Comparison of ENCODE assay signal across 27 mouse cellular contexts in genomic region chr3:124755693-124756435, GRCm38 (mm10).
"Had no signal": no experiment of that assay in that cellular context is flagged by ENCODE, and none has a peak within 500 bp of the region (broad histone marks: within the 10 kb centered on the region; RNA-seq: fewer than 3 reads in every experiment).

No protein-coding gene starts in this region.

- H3K27me3 ChIP-seq: heart, embryonic 12.5 days; hindbrain, embryonic 12.5 days; intestine, embryonic 15.5 days; limb, embryonic 12.5 days; liver, embryonic 13.5 days; liver, embryonic 15.5 days had no signal

- DNase-seq: gastrocnemius, postnatal 25 days; heart, adult 18-20 months; heart, postnatal 10 days; heart, postnatal 4 days; kidney, adult 18-20 months; kidney, adult 8-10 months; kidney, postnatal 10 days; kidney, postnatal 25 days; kidney, postnatal 4 days; liver; liver, embryonic 13.5 days; liver, postnatal 0 days had no signal

- H3K27ac ChIP-seq: heart, embryonic 10.5 days; hindbrain, embryonic 10.5 days; hindbrain, embryonic 12.5 days; hindbrain, embryonic 14.5 days; intestine, embryonic 15.5 days; layer of hippocampus, adult 2 months; left cerebral cortex, adult 2 months; limb, embryonic 10.5 days; limb, embryonic 12.5 days; liver, embryonic 13.5 days; liver, embryonic 15.5 days had no signal

- H3K4me1 ChIP-seq: heart, embryonic 10.5 days; heart, embryonic 12.5 days; hindbrain, embryonic 10.5 days; hindbrain, embryonic 12.5 days; intestine, embryonic 15.5 days; limb, embryonic 10.5 days; limb, embryonic 12.5 days; liver, embryonic 13.5 days; liver, embryonic 15.5 days had no signal

- H3K4me2 ChIP-seq: heart, embryonic 12.5 days; hindbrain, embryonic 12.5 days; hindbrain, embryonic 14.5 days; intestine, embryonic 15.5 days; limb, embryonic 12.5 days; liver, embryonic 11.5 days; liver, embryonic 13.5 days; liver, embryonic 15.5 days had no signal

- ATAC-seq: hindbrain, embryonic 16.5 days; inflammation-experienced regulatory T-cells, adult 6 months; intestine, embryonic 15.5 days; intestine, postnatal 0 days; liver, postnatal 0 days had no signal

- H3K4me3 ChIP-seq: heart, embryonic 10.5 days; heart, embryonic 12.5 days; hindbrain, embryonic 10.5 days; hindbrain, embryonic 12.5 days; intestine, embryonic 15.5 days; layer of hippocampus, adult 2 months; left cerebral cortex, adult 2 months; limb, embryonic 10.5 days; limb, embryonic 12.5 days; liver, embryonic 13.5 days; liver, embryonic 15.5 days had no signal

- H3K9ac ChIP-seq: heart, embryonic 12.5 days; hindbrain, embryonic 12.5 days; hindbrain, embryonic 14.5 days; intestine, embryonic 15.5 days; limb, embryonic 12.5 days; liver, embryonic 13.5 days; liver, embryonic 15.5 days; liver, postnatal 0 days had no signal

- H3K36me3 ChIP-seq: heart, embryonic 10.5 days; heart, embryonic 12.5 days; hindbrain, embryonic 10.5 days; hindbrain, embryonic 12.5 days; intestine, embryonic 15.5 days; limb, embryonic 10.5 days; limb, embryonic 12.5 days; liver, embryonic 13.5 days; liver, embryonic 15.5 days had no signal

- H3K9me3 ChIP-seq: heart, embryonic 10.5 days; heart, embryonic 12.5 days; hindbrain, embryonic 10.5 days; hindbrain, embryonic 12.5 days; intestine, embryonic 15.5 days; limb, embryonic 10.5 days; limb, embryonic 12.5 days; liver, embryonic 13.5 days; liver, embryonic 15.5 days had no signal
